Mouse (Mus musculus): ENCODE measurements around the gene Spint3. TPM values are rescaled to one million over a fixed set of nuclear protein-coding genes. Genes with fewer than 3 reads are reported as not detected.

Spint3 gene
- polyA plus RNA-seq, 1 experiment = not detected

- Histone ChIP-seq H3K4me1 (ENCODE audit: control insufficient read depth, insufficient read depth, low read length) (no peaks in the 10 kb centered on the region), H3K27me3 (replicated peaks; ENCODE audit: control insufficient read depth, insufficient read depth, low read length) (no peaks in the 10 kb centered on the region), H3K36me3 (ENCODE audit: control insufficient read depth, insufficient read depth, low read length) (no peaks in the 10 kb centered on the region), H3K4me3 (ENCODE audit: insufficient read depth, low read depth, low read length) (peak overlapping the region; percentile 50), H3K27ac (ENCODE audit: insufficient read depth, low read depth, low read length) (peak overlapping the region; percentile 51; the same call in 1 of the 2 replicates)
- WGBS = under 1% methylated on average over 32 of the region's 32 CpGs
- DNase-seq = peak; percentile 62
- peak; percentile 54 for TF ChIP-seq CTCF (conservative IDR thresholded peaks at IDR 0.05; ENCODE audit: insufficient read depth, insufficient read length, low read depth, low read length)
- TF ChIP-seq POLR2A (IDR thresholded peaks at IDR 0.05; ENCODE audit: low read depth, low read length) = no peak
These were observed 9.8 kb downstream of the Spint3 start for GRCm38 (mm10) chr2:164563339-164564038.

GRCm38 (mm10) chr2:164562391-164563188 is 10.7 kb downstream of the Spint3 start, which contains the start of gene Wfdc2:
Wfdc2 (plus strand) TSS chr2:164562413.
- Histone ChIP-seq H3K27me3 (replicated peaks; ENCODE audit: control insufficient read depth, insufficient read depth, low read length) (no peaks in the 10 kb centered on the region), H3K27ac (ENCODE audit: insufficient read depth, low read depth, low read length) (peak within 1 kb of the TSS; percentile 51), H3K36me3 (ENCODE audit: control insufficient read depth, insufficient read depth, low read length) (no peaks in the 10 kb centered on the region), H3K4me1 (ENCODE audit: control insufficient read depth, insufficient read depth, low read length) (no peaks in the 10 kb centered on the region), H3K4me3 (ENCODE audit: insufficient read depth, low read depth, low read length) (peak within 1 kb of the TSS; percentile 50)
- TF ChIP-seq POLR2A (IDR thresholded peaks at IDR 0.05; ENCODE audit: low read depth, low read length) (no peak), CTCF (conservative IDR thresholded peaks at IDR 0.05; ENCODE audit: insufficient read depth, insufficient read length, low read depth, low read length) (no peak)
- peak; percentile 75 for DNase-seq
- WGBS = 16% methylated on average over 24 of the region's 24 CpGs

GRCm38 (mm10) chr2:164560106-164560505 is 13.2 kb downstream of the Spint3 start:
- 89% methylated on average over 8 of the region's 8 CpGs for WGBS
- no peak overlapping the region for H3K4me3 ChIP-seq (ENCODE audit: insufficient read depth, low read depth, low read length)
- no peak overlapping the region for H3K27ac ChIP-seq (ENCODE audit: insufficient read depth, low read depth, low read length)
- H3K4me1 ChIP-seq (ENCODE audit: control insufficient read depth, insufficient read depth, low read length) = no peaks in the 10 kb centered on the region
- no peak for DNase-seq
- TF ChIP-seq POLR2A (IDR thresholded peaks at IDR 0.05; ENCODE audit: low read depth, low read length) (no peak), CTCF (conservative IDR thresholded peaks at IDR 0.05; ENCODE audit: insufficient read depth, insufficient read length, low read depth, low read length) (no peak)
- no peaks in the 10 kb centered on the region for H3K27me3 ChIP-seq (replicated peaks; ENCODE audit: control insufficient read depth, insufficient read depth, low read length)
- no peaks in the 10 kb centered on the region for H3K36me3 ChIP-seq (ENCODE audit: control insufficient read depth, insufficient read depth, low read length)

- WGBS = 62% methylated on average over 16 of the region's 16 CpGs
- Histone ChIP-seq H3K4me1 (ENCODE audit: control insufficient read depth, insufficient read depth, low read length) (no peaks in the 10 kb centered on the region), H3K36me3 (ENCODE audit: control insufficient read depth, insufficient read depth, low read length) (no peaks in the 10 kb centered on the region), H3K4me3 (ENCODE audit: insufficient read depth, low read depth, low read length) (no peak overlapping the region), H3K27ac (ENCODE audit: insufficient read depth, low read depth, low read length) (no peak overlapping the region), H3K27me3 (replicated peaks; ENCODE audit: control insufficient read depth, insufficient read depth, low read length) (no peaks in the 10 kb centered on the region)
- DNase-seq = no peak
- TF ChIP-seq CTCF (conservative IDR thresholded peaks at IDR 0.05; ENCODE audit: insufficient read depth, insufficient read length, low read depth, low read length) = no peak
- no peak for TF ChIP-seq POLR2A (IDR thresholded peaks at IDR 0.05; ENCODE audit: low read depth, low read length)
These were observed 14.1 kb downstream of the Spint3 start for GRCm38 (mm10) chr2:164558991-164559645.

GRCm38 (mm10) chr2:164558426-164558825 is 14.8 kb downstream of the Spint3 start:
- 90% methylated on average over 8 of the region's 8 CpGs for WGBS
- TF ChIP-seq CTCF (conservative IDR thresholded peaks at IDR 0.05; ENCODE audit: insufficient read depth, insufficient read length, low read depth, low read length) = no peak
- TF ChIP-seq POLR2A (IDR thresholded peaks at IDR 0.05; ENCODE audit: low read depth, low read length) = no peak
- H3K4me3 ChIP-seq (ENCODE audit: insufficient read depth, low read depth, low read length) = no peak overlapping the region
- H3K27me3 ChIP-seq (replicated peaks; ENCODE audit: control insufficient read depth, insufficient read depth, low read length) = no peaks in the 10 kb centered on the region
- H3K4me1 ChIP-seq (ENCODE audit: control insufficient read depth, insufficient read depth, low read length) = no peaks in the 10 kb centered on the region
- DNase-seq = no peak
- no peaks in the 10 kb centered on the region for H3K36me3 ChIP-seq (ENCODE audit: control insufficient read depth, insufficient read depth, low read length)
- no peak overlapping the region for H3K27ac ChIP-seq (ENCODE audit: insufficient read depth, low read depth, low read length)

- Histone ChIP-seq H3K27ac (ENCODE audit: insufficient read depth, low read depth, low read length) (no peak overlapping the region), H3K4me1 (ENCODE audit: control insufficient read depth, insufficient read depth, low read length) (no peaks in the 10 kb centered on the region), H3K27me3 (replicated peaks; ENCODE audit: control insufficient read depth, insufficient read depth, low read length) (no peaks in the 10 kb centered on the region), H3K36me3 (ENCODE audit: control insufficient read depth, insufficient read depth, low read length) (no peaks in the 10 kb centered on the region), H3K4me3 (ENCODE audit: insufficient read depth, low read depth, low read length) (no peak overlapping the region)
- WGBS = 90% methylated on average over 9 of the region's 9 CpGs
- no peak for DNase-seq
- TF ChIP-seq CTCF (conservative IDR thresholded peaks at IDR 0.05; ENCODE audit: insufficient read depth, insufficient read length, low read depth, low read length) = no peak
- no peak for TF ChIP-seq POLR2A (IDR thresholded peaks at IDR 0.05; ENCODE audit: low read depth, low read length)
These were observed 21.8 kb downstream of the Spint3 start for GRCm38 (mm10) chr2:164551502-164551901.

- H3K4me3 ChIP-seq (ENCODE audit: insufficient read depth, low read depth, low read length) = no peak overlapping the region
- H3K36me3 ChIP-seq (ENCODE audit: control insufficient read depth, insufficient read depth, low read length) = no peaks in the 10 kb centered on the region
- no peak overlapping the region for H3K27ac ChIP-seq (ENCODE audit: insufficient read depth, low read depth, low read length)
- TF ChIP-seq CTCF (conservative IDR thresholded peaks at IDR 0.05; ENCODE audit: insufficient read depth, insufficient read length, low read depth, low read length) (no peak), POLR2A (IDR thresholded peaks at IDR 0.05; ENCODE audit: low read depth, low read length) (no peak)
- no peaks in the 10 kb centered on the region for H3K27me3 ChIP-seq (replicated peaks; ENCODE audit: control insufficient read depth, insufficient read depth, low read length)
- H3K4me1 ChIP-seq (ENCODE audit: control insufficient read depth, insufficient read depth, low read length) = no peaks in the 10 kb centered on the region
- no peak for DNase-seq
- WGBS = 72% methylated on average over 2 of the region's 2 CpGs
These were observed 22.4 kb downstream of the Spint3 start for GRCm38 (mm10) chr2:164550895-164551269.

Data from kidney, adult 2 months (tissue).